Comparison of ENCODE assay signal across 8 mouse cellular contexts in genomic region chr11:5706874-5707529, GRCm38 (mm10). TPM values are rescaled to one million over a fixed set of nuclear protein-coding genes. Genes with fewer than 3 reads are reported as not detected.
DNase-seq lines count a peak whose midpoint lies in the region; ATAC-seq and TF ChIP-seq lines count a peak whose summit lies in the region.

No protein-coding gene starts in this region.

- no peak for TF ChIP-seq POLR2A in MEL (IDR thresholded peaks at IDR 0.05; ENCODE audit: control insufficient read depth in 1 of 2, insufficient read depth in 1 of 2, low read depth in 1 of 2, low read length in 2 of 2, poor library complexity in 1 of 2)

- peak in 1 of 2 experiments; percentile 12; a peak in 1 of 4 replicates for TF ChIP-seq EP300 in MEL (IDR thresholded peaks at IDR 0.05; ENCODE audit: low read depth in 1 of 2, low read length in 2 of 2)
- TF ChIP-seq EP300 in lung, postnatal 0 days (IDR thresholded peaks at IDR 0.05), result no peak

- H3K36me3 ChIP-seq in MEL (ENCODE audit: control insufficient read depth in 1 of 2, insufficient read depth in 2 of 2, low read length in 2 of 2), result peaks cover 0 to 16% of the 10 kb centered on the region in 2 experiments; a peak in 2 of 4 replicates
- H3K36me3 ChIP-seq in embryonic facial prominence, embryonic 11.5 days (replicated peaks; ENCODE audit: control insufficient read depth, insufficient read depth, low read depth, low read length), result no peaks in the 10 kb centered on the region; the same call in none of the 2 replicates
- peaks cover 6% of the 10 kb centered on the region; the same call in 1 of the 2 replicates for H3K36me3 ChIP-seq in hindbrain, embryonic 16.5 days (ENCODE audit: control insufficient read depth, insufficient read depth, low read length)
- H3K36me3 ChIP-seq in lung, postnatal 0 days (ENCODE audit: insufficient read depth, low read length), result no peaks in the 10 kb centered on the region

- no peak for TF ChIP-seq CTCF in MEL (IDR thresholded peaks at IDR 0.05 in 2 of 3, conservative IDR thresholded peaks at IDR 0.05 in 1 of 3; ENCODE audit: control insufficient read depth in 1 of 3, insufficient read depth in 1 of 3, low read depth in 2 of 3, low read length in 3 of 3, poor library complexity in 1 of 3, severe bottlenecking in 1 of 3)
- no peak for TF ChIP-seq CTCF in lung, postnatal 0 days (IDR thresholded peaks at IDR 0.05)

- DNase-seq in layer of hippocampus, postnatal 36 days, result peak; percentile 27 to 42
- no peak for DNase-seq in layer of hippocampus, postnatal 10 days (ENCODE audit: low spot score in 2 of 2)
- peak; percentile 73 for DNase-seq in MEL (ENCODE audit: low read depth, low spot score)
- peak; percentile 16 for DNase-seq in embryonic facial prominence, embryonic 11.5 days (ENCODE audit: low spot score)
- DNase-seq in lung, postnatal 0 days (ENCODE audit: low spot score), result peak; percentile 51
- DNase-seq in spleen, adult 12 weeks (ENCODE audit: low spot score), result peak; percentile 45
- DNase-seq in gastrocnemius, adult 18-20 months (ENCODE audit: low spot score), result no peak

- peaks cover 5 to 10% of the 10 kb centered on the region in 2 experiments for H3K4me1 ChIP-seq in MEL (ENCODE audit: control insufficient read depth in 1 of 2, insufficient read depth in 2 of 2, low read length in 2 of 2)
- H3K4me1 ChIP-seq in embryonic facial prominence, embryonic 11.5 days (ENCODE audit: control insufficient read depth, insufficient read depth, low read length), result no peaks in the 10 kb centered on the region
- H3K4me1 ChIP-seq in hindbrain, embryonic 16.5 days (ENCODE audit: control insufficient read depth, insufficient read depth, low read depth, low read length), result peaks cover 14% of the 10 kb centered on the region
- H3K4me1 ChIP-seq in lung, postnatal 0 days (ENCODE audit: insufficient read depth, low read depth, low read length), result no peaks in the 10 kb centered on the region

- under 1% methylated on average over 43 of the region's 43 CpGs for WGBS in embryonic facial prominence, embryonic 11.5 days
- under 1% methylated on average over 41 of the region's 43 CpGs for WGBS in hindbrain, embryonic 16.5 days
- under 1% methylated on average over 42 of the region's 43 CpGs for WGBS in lung, postnatal 0 days

- peak overlapping the region; percentile 83 for H3K4me2 ChIP-seq in embryonic facial prominence, embryonic 11.5 days (ENCODE audit: low read depth, low read length)
- peak overlapping the region; percentile 75 for H3K4me2 ChIP-seq in hindbrain, embryonic 16.5 days (ENCODE audit: low read length)
- peak overlapping the region; percentile 83 for H3K4me2 ChIP-seq in lung, postnatal 0 days (replicated peaks; ENCODE audit: low read depth, low read length)

- ATAC-seq in embryonic facial prominence, embryonic 11.5 days (replicated peaks; ENCODE audit: insufficient number of reproducible peaks, low FRiP score, low TSS enrichment, low read depth), result peak; percentile 68
- peak; percentile 80 for ATAC-seq in hindbrain, embryonic 16.5 days
- ATAC-seq in lung, postnatal 0 days, result peak; percentile 67

- peak overlapping the region; percentile 82 for H3K9ac ChIP-seq in MEL (ENCODE audit: control insufficient read depth, low read depth, low read length, poor library complexity, severe bottlenecking)
- H3K9ac ChIP-seq in embryonic facial prominence, embryonic 11.5 days (replicated peaks; ENCODE audit: low read length), result peak overlapping the region; percentile 92
- peak overlapping the region; percentile 95 for H3K9ac ChIP-seq in hindbrain, embryonic 16.5 days (ENCODE audit: low read depth, low read length)
- H3K9ac ChIP-seq in lung, postnatal 0 days (replicated peaks; ENCODE audit: low read depth), result peak overlapping the region; percentile 76

- no peaks in the 10 kb centered on the region for H3K9me3 ChIP-seq in MEL (replicated peaks; ENCODE audit: insufficient read depth, low read length)
- H3K9me3 ChIP-seq in embryonic facial prominence, embryonic 11.5 days (replicated peaks; ENCODE audit: control insufficient read depth, low read length), result no peaks in the 10 kb centered on the region
- H3K9me3 ChIP-seq in hindbrain, embryonic 16.5 days (ENCODE audit: control insufficient read depth, low read length), result no peaks in the 10 kb centered on the region
- no peaks in the 10 kb centered on the region for H3K9me3 ChIP-seq in lung, postnatal 0 days (ENCODE audit: low read length)

- H3K27me3 ChIP-seq in MEL (ENCODE audit: control insufficient read depth in 1 of 2, insufficient read depth in 2 of 2, low read length in 2 of 2), result no peaks in the 10 kb centered on the region
- H3K27me3 ChIP-seq in embryonic facial prominence, embryonic 11.5 days (ENCODE audit: control insufficient read depth, insufficient read depth, low read length), result no peaks in the 10 kb centered on the region
- H3K27me3 ChIP-seq in hindbrain, embryonic 16.5 days (replicated peaks; ENCODE audit: control insufficient read depth, insufficient read depth, low read length), result no peaks in the 10 kb centered on the region
- no peaks in the 10 kb centered on the region for H3K27me3 ChIP-seq in lung, postnatal 0 days (replicated peaks; ENCODE audit: insufficient read depth, low read length)

- peaks cover 20% of the 10 kb centered on the region for H3K79me2 ChIP-seq in MEL (ENCODE audit: control insufficient read depth, insufficient read depth, low read length, poor library complexity)

- H3K27ac ChIP-seq in MEL (ENCODE audit: control insufficient read depth, low read depth, low read length), result no peak overlapping the region
- H3K27ac ChIP-seq in embryonic facial prominence, embryonic 11.5 days (replicated peaks; ENCODE audit: low read depth, low read length), result peak overlapping the region; percentile 41; the same call in 1 of the 2 replicates
- H3K27ac ChIP-seq in hindbrain, embryonic 16.5 days (ENCODE audit: low read depth, low read length), result peak overlapping the region; percentile 85
- peak overlapping the region; percentile 77 for H3K27ac ChIP-seq in lung, postnatal 0 days (ENCODE audit: low read length)

- TF ChIP-seq RAD21 in MEL (IDR thresholded peaks at IDR 0.05; ENCODE audit: low read depth, low read length), result no peak

- H3K4me3 ChIP-seq in MEL (ENCODE audit: control insufficient read depth in 1 of 2, insufficient read depth in 1 of 2, low read depth in 2 of 2, low read length in 2 of 2), result peak overlapping the region; percentile 81 to 100
- H3K4me3 ChIP-seq in embryonic facial prominence, embryonic 11.5 days (ENCODE audit: low read depth, low read length), result peak overlapping the region; percentile 92
- H3K4me3 ChIP-seq in hindbrain, embryonic 16.5 days (ENCODE audit: low read length), result peak overlapping the region; percentile 98
- peak overlapping the region; percentile 98 for H3K4me3 ChIP-seq in lung, postnatal 0 days (ENCODE audit: low read depth, low read length)

TF ChIP-seq in MEL, 35 proteins besides CTCF, POLR2A, EP300 and RAD21 (continues in another document):
- TF ChIP-seq TCF12 (IDR thresholded peaks at IDR 0.05; ENCODE audit: low read depth, low read length) (no peak), NELFE (IDR thresholded peaks at IDR 0.05; ENCODE audit: low read depth, low read length) (no peak), SIN3A (IDR thresholded peaks at IDR 0.05; ENCODE audit: low read length) (peak; percentile 66; the same call in 1 of the 2 replicates), MXI1 (IDR thresholded peaks at IDR 0.05; ENCODE audit: low read depth, low read length) (no peak; the same call in 1 of the 2 replicates), BHLHE40 (IDR thresholded peaks at IDR 0.05; ENCODE audit: borderline replicate concordance, low read depth, low read length) (no peak), MAFK (IDR thresholded peaks at IDR 0.05; ENCODE audit: borderline replicate concordance, low read depth, low read length) (no peak), E2F4 (IDR thresholded peaks at IDR 0.05; ENCODE audit: borderline replicate concordance, low read depth, low read length) (no peak), ZMIZ1 (IDR thresholded peaks at IDR 0.05; ENCODE audit: low read depth, low read length) (no peak), HCFC1 (IDR thresholded peaks at IDR 0.05; ENCODE audit: low read depth, low read length) (no peak), ETS1 (IDR thresholded peaks at IDR 0.05; ENCODE audit: low read depth, low read length) (0 out of 2 replicates have a peak, but pooled peaks have one; percentile 7), SMC3 (IDR thresholded peaks at IDR 0.05; ENCODE audit: low read depth, low read length) (no peak), UBTF (IDR thresholded peaks at IDR 0.05; ENCODE audit: borderline replicate concordance, insufficient read depth, low read depth, low read length) (0 out of 2 replicates have a peak, but pooled peaks have one; percentile 59), ELF1 (IDR thresholded peaks at IDR 0.05; ENCODE audit: low read depth, low read length) (no peak), ZKSCAN1 (IDR thresholded peaks at IDR 0.05; ENCODE audit: low read depth, low read length) (no peak), USF1 (IDR thresholded peaks at IDR 0.05; ENCODE audit: low read depth, low read length) (0 out of 2 replicates have a peak, but pooled peaks have one; percentile 2), POLR2AphosphoS5 (IDR thresholded peaks at IDR 0.05; ENCODE audit: borderline replicate concordance, low read depth, low read length) (no peak)

RNA-seq across cellular contexts. Expression of gene Mrps24, which starts 8.5 kb away (rescaled TPM):
- total RNA-seq in layer of hippocampus, postnatal 36 days (2021), result 10 to 100 TPM; 67.6 to 72.2 TPM
- 10 to 100 TPM; 87.1 to 92.2 TPM for total RNA-seq in layer of hippocampus, postnatal 10 days (2021)
- 159 and 184 TPM in 2 replicates for total RNA-seq in MEL (2012; rRNA removed)
- 100 to 1,000 TPM in 1 of 2 experiments, not detected in 1; 163 TPM for polyA plus RNA-seq in MEL (2012; ENCODE audit: insufficient read depth in 1 of 2, insufficient read length in 2 of 2, low read depth in 1 of 2, low replicate concordance in 2 of 2, missing spikeins in 1 of 2)
- 170 and 176 TPM in 2 replicates for polyA plus RNA-seq in embryonic facial prominence, embryonic 11.5 days (2014; fragmentation: Nextera tagmentation; extraction: Ambion mirVana)
- 182 and 207 TPM in 2 replicates for polyA plus RNA-seq in hindbrain, embryonic 16.5 days (2015; fragmentation: Nextera tagmentation; extraction: Ambion mirVana)
- polyA plus RNA-seq in lung, postnatal 0 days (2015; fragmentation: Nextera tagmentation; extraction: Ambion mirVana), result 178 and 201 TPM in 2 replicates
- 100 to 1,000 TPM in 1 of 2 experiments, 10 to 100 TPM in 1; 95.5 to 103 TPM for total RNA-seq in gastrocnemius, adult 18-20 months (2021)

RNA-seq across cellular contexts. Expression of gene Urgcp, which starts 55.2 kb away (rescaled TPM):
- 10 to 100 TPM; 63.9 to 73.3 TPM for total RNA-seq in layer of hippocampus, postnatal 36 days (2021)
- total RNA-seq in layer of hippocampus, postnatal 10 days (2021), result 10 to 100 TPM; 46.1 to 46.3 TPM
- 27.8 and 29.2 TPM in 2 replicates for total RNA-seq in MEL (2012; rRNA removed)
- polyA plus RNA-seq in MEL (2012; ENCODE audit: insufficient read depth in 1 of 2, insufficient read length in 2 of 2, low read depth in 1 of 2, low replicate concordance in 2 of 2, missing spikeins in 1 of 2), result 10 to 100 TPM; 19.5 to 34.9 TPM
- polyA plus RNA-seq in embryonic facial prominence, embryonic 11.5 days (2014; fragmentation: Nextera tagmentation; extraction: Ambion mirVana), result 9.4 and 10.1 TPM in 2 replicates
- 35.6 and 36.7 TPM in 2 replicates for polyA plus RNA-seq in hindbrain, embryonic 16.5 days (2015; fragmentation: Nextera tagmentation; extraction: Ambion mirVana)
- 18.3 and 19.0 TPM in 2 replicates for polyA plus RNA-seq in lung, postnatal 0 days (2015; fragmentation: Nextera tagmentation; extraction: Ambion mirVana)
- total RNA-seq in gastrocnemius, adult 18-20 months (2021), result 10 to 100 TPM; 38.8 to 48.7 TPM

Comparison
In these comparisons a context has a peak if more than half of its experiments do, and no peak if none do; other contexts are left out.
1. DNase-seq: peak in layer of hippocampus, postnatal 36 days (2 of 2), MEL (single experiment), embryonic facial prominence, embryonic 11.5 days (single experiment), lung, postnatal 0 days (single experiment) and spleen, adult 12 weeks (single experiment); none in layer of hippocampus, postnatal 10 days (0 of 2) and gastrocnemius, adult 18-20 months (single experiment).
2. Peak in every context shown above with its lines, with median percentiles within 50 percentile points of each other: H3K4me3 ChIP-seq, H3K9ac ChIP-seq, ATAC-seq and H3K4me2 ChIP-seq.